14 mouse cellular contexts compared by ENCODE assay signal in the genomic region with DNA sequence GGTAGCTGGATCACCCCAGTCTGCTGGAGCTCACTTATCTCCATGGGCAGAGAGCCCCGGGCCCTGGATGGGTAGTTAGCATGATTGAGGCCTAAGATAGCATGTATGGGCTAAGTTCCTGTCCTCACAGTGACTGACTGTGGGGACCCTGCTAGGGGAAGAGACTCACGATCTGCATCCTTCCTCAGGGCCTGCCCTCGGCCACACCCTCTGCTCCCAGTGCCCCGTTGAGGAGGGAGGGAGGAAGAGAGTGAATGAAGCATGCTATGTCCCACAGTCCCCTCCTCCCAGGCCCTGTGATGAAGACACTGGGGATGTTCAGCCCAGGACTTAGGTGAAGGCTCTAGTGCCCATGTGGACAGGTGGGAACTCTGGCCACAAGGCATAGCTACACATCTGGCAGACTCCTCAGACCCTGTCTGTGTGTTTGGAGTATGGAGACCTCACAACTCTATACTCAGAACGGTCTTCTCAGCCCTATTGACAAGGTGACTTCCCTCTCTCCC. TPM values are rescaled to one million over a fixed set of nuclear protein-coding genes. Genes with fewer than 3 reads are reported as not detected.
A peak's percentile ranks its signal among the peaks of the same experiment; 100 is the strongest.
DNase-seq lines count a peak whose midpoint lies in the region; ATAC-seq and TF ChIP-seq lines count a peak whose summit lies in the region.
"Had no signal": no experiment of that assay in that cellular context is flagged by ENCODE, and none has a peak within 500 bp of the region (broad histone marks: within the 10 kb centered on the region; RNA-seq: fewer than 3 reads in every experiment).

No protein-coding gene starts in this region.

- no peaks in the 10 kb centered on the region for H3K9me3 ChIP-seq in midbrain, embryonic 10.5 days (replicated peaks)
- no peaks in the 10 kb centered on the region for H3K9me3 ChIP-seq in midbrain, embryonic 15.5 days
- no peaks in the 10 kb centered on the region for H3K9me3 ChIP-seq in intestine, embryonic 16.5 days (ENCODE audit: control insufficient read depth, low read length)
- no peaks in the 10 kb centered on the region for H3K9me3 ChIP-seq in stomach, embryonic 14.5 days (ENCODE audit: control insufficient read depth, low read depth, low read length)

- intact Hi-C loops in heart, adult 2 months (cut with DNase I): no loop called here
- intact Hi-C loops in heart, postnatal 25 days (cut with DNase I): no loop called here

- H3K79me2 ChIP-seq in heart, adult 2 months (replicated peaks; ENCODE audit: control insufficient read depth, insufficient read depth, low read length): no peaks in the 10 kb centered on the region

- H3K36me3 ChIP-seq in heart, adult 2 months (ENCODE audit: control insufficient read depth, insufficient read depth, low read length): no peaks in the 10 kb centered on the region
- H3K36me3 ChIP-seq in midbrain, embryonic 10.5 days: no peaks in the 10 kb centered on the region
- no peaks in the 10 kb centered on the region for H3K36me3 ChIP-seq in midbrain, embryonic 15.5 days (replicated peaks)
- H3K36me3 ChIP-seq in intestine, embryonic 16.5 days (ENCODE audit: control insufficient read depth, insufficient read depth, low read length): peaks cover 13% of the 10 kb centered on the region; the same call in 1 of the 2 replicates
- peaks cover 29% of the 10 kb centered on the region for H3K36me3 ChIP-seq in stomach, embryonic 14.5 days (ENCODE audit: control insufficient read depth, insufficient read depth, low read length)

- no peak for TF ChIP-seq CTCF in heart, adult 2 months (IDR thresholded peaks at IDR 0.05)

- ATAC-seq in midbrain, embryonic 15.5 days (replicated peaks): no peak
- 0 out of 2 replicates have a peak, but pooled peaks have one; percentile 19 for ATAC-seq in intestine, embryonic 16.5 days
- no peak for ATAC-seq in stomach, embryonic 14.5 days (ENCODE audit: insufficient number of reproducible peaks, insufficient read depth, low FRiP score, low read depth)
- ATAC-seq: forebrain, postnatal 0 days had no signal

- 0 out of 2 replicates have a peak overlapping the region, but pooled peaks have one; percentile 16 for H3K4me3 ChIP-seq in heart, adult 2 months
- no peak overlapping the region for H3K4me3 ChIP-seq in midbrain, embryonic 10.5 days
- no peak overlapping the region for H3K4me3 ChIP-seq in midbrain, embryonic 15.5 days
- H3K4me3 ChIP-seq in intestine, embryonic 16.5 days (ENCODE audit: low read length): peak overlapping the region; percentile 55
- H3K4me3 ChIP-seq in stomach, embryonic 14.5 days (ENCODE audit: low read depth, low read length): peak overlapping the region; percentile 37

- TF ChIP-seq EP300 in heart, adult 2 months (IDR thresholded peaks at IDR 0.05; ENCODE audit: insufficient read depth, low read depth, low read length): no peak

- H3K4me2 ChIP-seq in midbrain, embryonic 15.5 days: no peak overlapping the region
- peak overlapping the region; percentile 68 for H3K4me2 ChIP-seq in intestine, embryonic 16.5 days (ENCODE audit: low read depth, low read length)
- peak overlapping the region; percentile 80 for H3K4me2 ChIP-seq in stomach, embryonic 14.5 days (replicated peaks; ENCODE audit: low read depth, low read length)

- no peaks in the 10 kb centered on the region for H3K27me3 ChIP-seq in heart, adult 2 months (ENCODE audit: control insufficient read depth, insufficient read depth, low read length)
- 0 out of 2 replicates have a peak, but pooled peaks cover 5% of the 10 kb centered on the region for H3K27me3 ChIP-seq in midbrain, embryonic 10.5 days (ENCODE audit: low read depth, poor library complexity, severe bottlenecking)
- H3K27me3 ChIP-seq in midbrain, embryonic 15.5 days (replicated peaks): no peaks in the 10 kb centered on the region
- H3K27me3 ChIP-seq in intestine, embryonic 16.5 days (replicated peaks; ENCODE audit: control insufficient read depth, insufficient read depth, low read length): no peaks in the 10 kb centered on the region
- H3K27me3 ChIP-seq in stomach, embryonic 14.5 days (ENCODE audit: control insufficient read depth, insufficient read depth, low read length): no peaks in the 10 kb centered on the region

- H3K4me1 ChIP-seq in heart, adult 2 months (ENCODE audit: control insufficient read depth, insufficient read depth, low read length): no peaks in the 10 kb centered on the region
- peaks cover 17% of the 10 kb centered on the region for H3K4me1 ChIP-seq in midbrain, embryonic 10.5 days
- no peaks in the 10 kb centered on the region for H3K4me1 ChIP-seq in midbrain, embryonic 15.5 days
- peaks cover 4% of the 10 kb centered on the region; the same call in 1 of the 2 replicates for H3K4me1 ChIP-seq in intestine, embryonic 16.5 days (ENCODE audit: control insufficient read depth, insufficient read depth, low read length)
- peaks cover 7% of the 10 kb centered on the region; the same call in 1 of the 2 replicates for H3K4me1 ChIP-seq in stomach, embryonic 14.5 days (ENCODE audit: control insufficient read depth, insufficient read depth, low read length)

- peak; percentile 14 to 19 for DNase-seq in heart, adult 2 months
- no peak for DNase-seq in heart, postnatal 25 days (ENCODE audit: low spot score)
- peak; percentile 9 for DNase-seq in midbrain, embryonic 10.5 days (ENCODE audit: low spot score)
- DNase-seq in thymus, postnatal 36 days: no peak
- DNase-seq in ovary, adult 18-20 months (ENCODE audit: low spot score): no peak
- DNase-seq: cerebellum, postnatal 36 days; forebrain, postnatal 0 days; layer of hippocampus, postnatal 36 days; spleen, adult 18-20 months had no signal

- H3K27ac ChIP-seq in heart, adult 2 months: no peak overlapping the region
- no peak overlapping the region for H3K27ac ChIP-seq in midbrain, embryonic 10.5 days (replicated peaks)
- H3K27ac ChIP-seq in midbrain, embryonic 15.5 days: no peak overlapping the region
- H3K27ac ChIP-seq in intestine, embryonic 16.5 days (ENCODE audit: low read length): no peak overlapping the region
- no peak overlapping the region for H3K27ac ChIP-seq in stomach, embryonic 14.5 days (ENCODE audit: low read length)
- H3K27ac ChIP-seq: macrophage had no signal

- H3K9ac ChIP-seq in heart, adult 2 months (ENCODE audit: low read depth, low read length): no peak overlapping the region
- H3K9ac ChIP-seq in midbrain, embryonic 15.5 days: no peak overlapping the region
- H3K9ac ChIP-seq in intestine, embryonic 16.5 days (ENCODE audit: low read depth, low read length): peak overlapping the region; percentile 81
- H3K9ac ChIP-seq in stomach, embryonic 14.5 days (replicated peaks; ENCODE audit: low read depth, low read length): peak overlapping the region; percentile 70; the same call in 1 of the 2 replicates
- H3K9ac ChIP-seq: forebrain, postnatal 0 days had no signal

- whole genome bisulfite sequencing in heart, adult 2 months: 34% methylated on average over 5 of the region's 5 CpGs
- WGBS in midbrain, embryonic 10.5 days: 68% methylated on average over 5 of the region's 5 CpGs
- WGBS in midbrain, embryonic 15.5 days: 53% methylated on average over 5 of the region's 5 CpGs
- 40% methylated on average over 5 of the region's 5 CpGs for WGBS in intestine, embryonic 16.5 days
- WGBS in stomach, embryonic 14.5 days: 38% methylated on average over 5 of the region's 5 CpGs

- TF ChIP-seq POLR2A in heart, adult 2 months (IDR thresholded peaks at IDR 0.05; ENCODE audit: insufficient read depth, low read depth, low read length): no peak

RNA-seq across cellular contexts. Expression of a gene that starts 1.7 kb away (rescaled TPM):
- total RNA-seq in heart, adult 2 months (2021): 10 to 100 TPM; 30.5 to 52.4 TPM
- 75.5 and 95.3 TPM in 2 replicates for polyA plus RNA-seq in heart, adult 2 months (2012; rRNA removed)
- 10 to 100 TPM; 83.0 to 93.0 TPM for total RNA-seq in heart, postnatal 25 days (2021)
- polyA plus RNA-seq in midbrain, embryonic 10.5 days (2016; fragmentation: Nextera tagmentation; extraction: Ambion mirVana): 8.0 and 14.7 TPM in 2 replicates
- polyA plus RNA-seq in midbrain, embryonic 15.5 days (2015; fragmentation: Nextera tagmentation; extraction: Ambion mirVana): 20.0 and 22.1 TPM in 2 replicates
- polyA plus RNA-seq in intestine, embryonic 16.5 days (2015; fragmentation: Nextera tagmentation; extraction: Ambion mirVana): 327 and 341 TPM in 2 replicates
- 275 and 292 TPM in 2 replicates for polyA plus RNA-seq in stomach, embryonic 14.5 days (2014; fragmentation: Nextera tagmentation; extraction: Ambion mirVana)
- total RNA-seq: hematopoietic stem cell, adult 5-6 weeks had no signal

Comparison
In these comparisons a context has a peak if more than half of its experiments do, and no peak if none do; other contexts are left out.
1. DNase-seq: peak in heart, adult 2 months (2 of 2) and midbrain, embryonic 10.5 days (single experiment); none in heart, postnatal 25 days (single experiment), thymus, postnatal 36 days (0 of 2) and ovary, adult 18-20 months (single experiment).
2. H3K4me3 ChIP-seq: peak in heart, adult 2 months (single experiment), intestine, embryonic 16.5 days (single experiment) and stomach, embryonic 14.5 days (single experiment); none in midbrain, embryonic 10.5 days (single experiment) and midbrain, embryonic 15.5 days (single experiment).
3. H3K9ac ChIP-seq: peak in intestine, embryonic 16.5 days (single experiment) and stomach, embryonic 14.5 days (single experiment); none in heart, adult 2 months (single experiment) and midbrain, embryonic 15.5 days (single experiment).